Mouse (Mus musculus): ENCODE results near the gene Ifnar2. TPM values are rescaled to one million over a fixed set of nuclear protein-coding genes. Genes with fewer than 3 reads are reported as not detected.

Gene Ifnar2
- total and polyA plus RNA-seq, 2 experiments from 2014 or later: 31.0 to 49.8 TPM

DNA sequence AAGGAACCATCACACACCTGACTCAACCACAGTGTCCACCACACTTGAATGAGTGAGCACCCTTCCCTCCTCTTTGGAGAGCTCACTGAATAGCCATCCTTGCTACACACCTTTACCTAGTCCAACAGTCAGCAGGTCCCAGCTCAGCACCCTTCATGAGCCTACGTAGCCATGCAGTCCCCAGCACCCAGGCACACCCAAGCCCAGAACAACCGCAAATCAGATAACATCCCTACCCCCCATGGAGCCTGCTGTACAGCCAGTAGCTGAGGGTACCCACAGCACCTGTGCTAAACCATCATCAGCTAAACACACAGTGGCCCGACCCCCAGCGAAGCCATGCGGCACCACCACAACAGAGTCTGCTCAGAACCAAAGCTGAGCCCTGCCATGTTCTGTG lies 75.5 kb downstream of the Ifnar2 start:
- ATAC-seq (ENCODE audit: insufficient read depth, low read depth): no peak

DNA sequence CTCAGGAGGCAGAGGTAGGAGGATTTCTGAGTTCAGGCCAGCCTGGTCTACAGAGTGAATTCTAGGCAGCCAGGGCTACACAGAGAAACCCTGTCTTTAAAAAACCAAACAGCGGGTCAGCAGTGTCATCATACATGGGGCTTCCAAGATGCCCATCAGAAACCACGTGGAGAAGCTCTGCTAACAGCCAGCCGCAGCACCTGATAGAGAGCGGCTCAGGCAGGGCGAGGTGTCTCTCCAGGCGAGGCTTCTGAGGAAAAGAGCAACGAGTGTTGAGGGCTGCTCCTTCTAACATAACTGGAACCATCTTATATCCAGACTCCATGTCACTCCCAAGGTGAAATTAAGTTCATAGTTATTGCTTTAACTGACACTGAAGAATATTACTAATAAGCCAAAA lies 76.3 kb downstream of the Ifnar2 start:
- Histone ChIP-seq H3K27ac (ENCODE audit: low read depth) (no peak overlapping the region), H3K9me3 (replicated peaks; ENCODE audit: control insufficient read depth, low read length) (no peaks in the 10 kb centered on the region), H3K36me3 (replicated peaks; ENCODE audit: control insufficient read depth, insufficient read depth, low read length) (no peaks in the 10 kb centered on the region), H3K4me2 (ENCODE audit: low read depth, low read length) (no peak overlapping the region), H3K4me1 (ENCODE audit: control insufficient read depth, insufficient read depth) (peaks cover 28% of the 10 kb centered on the region; the same call in 1 of the 2 replicates), H3K9ac (replicated peaks; ENCODE audit: low read depth, low read length) (no peak overlapping the region), H3K27me3 (ENCODE audit: control insufficient read depth, insufficient read depth, low read length) (no peaks in the 10 kb centered on the region), H3K4me3 (ENCODE audit: low read depth, low read length) (no peak overlapping the region)
- DNase-seq (ENCODE audit: low spot score) (no peak), ATAC-seq (ENCODE audit: insufficient read depth, low read depth) (no peak)
- 76% methylated on average over 7 of the region's 7 CpGs for WGBS
- TF ChIP-seq EP300 (IDR thresholded peaks at IDR 0.05; ENCODE audit: low read depth) (no peak), CTCF (IDR thresholded peaks at IDR 0.05; ENCODE audit: low read depth) (no peak)

More for the DNA sequence above, 75.5 kb downstream of the Ifnar2 start:
- no peak overlapping the region for H3K9ac ChIP-seq (replicated peaks; ENCODE audit: low read depth, low read length)
- DNase-seq (ENCODE audit: low spot score): no peak
- H3K27me3 ChIP-seq (ENCODE audit: control insufficient read depth, insufficient read depth, low read length): no peaks in the 10 kb centered on the region
- no peak overlapping the region for H3K4me2 ChIP-seq (ENCODE audit: low read depth, low read length)
- H3K9me3 ChIP-seq (replicated peaks; ENCODE audit: control insufficient read depth, low read length): no peaks in the 10 kb centered on the region
- WGBS: 94% methylated on average over 5 of the region's 5 CpGs
- H3K4me1 ChIP-seq (ENCODE audit: control insufficient read depth, insufficient read depth): peaks cover 26% of the 10 kb centered on the region; the same call in 1 of the 2 replicates
- H3K36me3 ChIP-seq (replicated peaks; ENCODE audit: control insufficient read depth, insufficient read depth, low read length): no peaks in the 10 kb centered on the region
- TF ChIP-seq CTCF (IDR thresholded peaks at IDR 0.05; ENCODE audit: low read depth) (no peak), EP300 (IDR thresholded peaks at IDR 0.05; ENCODE audit: low read depth) (no peak)
- H3K4me3 ChIP-seq (ENCODE audit: low read depth, low read length): no peak overlapping the region
- peak overlapping the region; percentile 58; the same call in 1 of the 2 replicates for H3K27ac ChIP-seq (ENCODE audit: low read depth)

DNA sequence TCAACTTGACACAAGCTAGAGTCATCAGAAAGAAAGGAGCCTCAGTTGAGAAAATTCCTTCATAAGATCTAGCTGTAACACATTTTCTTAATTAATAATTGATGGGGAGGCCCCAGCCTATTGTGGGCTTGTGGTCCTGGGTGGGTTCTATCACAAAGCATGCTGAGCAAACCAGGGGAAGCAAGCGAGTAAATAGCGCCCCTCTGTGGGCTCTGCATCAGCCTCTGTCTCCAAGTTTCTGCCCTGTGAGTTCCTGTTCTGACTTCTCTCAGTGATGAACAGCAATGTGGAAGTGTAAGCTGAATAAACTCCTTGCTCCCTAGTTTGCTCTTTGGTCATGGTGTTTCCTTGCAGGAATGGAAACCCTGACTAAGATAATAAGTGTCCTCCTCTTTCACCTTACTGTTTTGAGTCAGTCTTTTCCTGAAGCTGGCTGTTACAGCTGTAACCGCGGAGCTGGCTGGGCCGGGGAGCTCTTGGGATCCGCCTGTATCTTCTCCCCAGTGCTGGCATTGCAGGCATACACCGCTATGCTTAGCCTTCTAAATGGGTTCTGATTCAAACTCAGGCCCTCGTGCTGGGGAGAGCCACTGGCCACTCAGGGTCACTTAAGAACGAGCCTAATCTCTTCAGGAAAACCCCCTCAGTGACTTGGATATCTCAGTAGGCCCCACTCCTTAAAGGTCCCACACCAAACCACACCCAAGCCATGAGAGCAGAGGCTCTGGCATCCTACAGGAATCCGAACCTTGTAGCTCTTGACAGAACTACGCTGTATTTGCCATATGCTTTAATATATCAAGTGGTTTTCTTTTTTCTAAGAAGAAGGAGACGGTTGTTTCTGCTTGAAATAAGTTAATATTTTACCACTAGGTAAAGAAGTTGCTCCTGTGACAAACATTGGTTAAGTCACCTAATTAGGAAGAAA lies 77.8 kb downstream of the Ifnar2 start:
- Histone ChIP-seq H3K9me3 (replicated peaks; ENCODE audit: control insufficient read depth, low read length) (no peaks in the 10 kb centered on the region), H3K36me3 (replicated peaks; ENCODE audit: control insufficient read depth, insufficient read depth, low read length) (no peaks in the 10 kb centered on the region), H3K9ac (replicated peaks; ENCODE audit: low read depth, low read length) (no peak overlapping the region), H3K4me1 (ENCODE audit: control insufficient read depth, insufficient read depth) (peaks cover 28% of the 10 kb centered on the region; the same call in 1 of the 2 replicates), H3K27ac (ENCODE audit: low read depth) (no peak overlapping the region), H3K27me3 (ENCODE audit: control insufficient read depth, insufficient read depth, low read length) (no peaks in the 10 kb centered on the region), H3K4me2 (ENCODE audit: low read depth, low read length) (no peak overlapping the region), H3K4me3 (ENCODE audit: low read depth, low read length) (no peak overlapping the region)
- TF ChIP-seq CTCF (IDR thresholded peaks at IDR 0.05; ENCODE audit: low read depth) (no peak), EP300 (IDR thresholded peaks at IDR 0.05; ENCODE audit: low read depth) (no peak)
- WGBS: 81% methylated on average over 12 of the region's 12 CpGs
- no peak for ATAC-seq (ENCODE audit: insufficient read depth, low read depth)
- DNase-seq (ENCODE audit: low spot score): no peak

DNA sequence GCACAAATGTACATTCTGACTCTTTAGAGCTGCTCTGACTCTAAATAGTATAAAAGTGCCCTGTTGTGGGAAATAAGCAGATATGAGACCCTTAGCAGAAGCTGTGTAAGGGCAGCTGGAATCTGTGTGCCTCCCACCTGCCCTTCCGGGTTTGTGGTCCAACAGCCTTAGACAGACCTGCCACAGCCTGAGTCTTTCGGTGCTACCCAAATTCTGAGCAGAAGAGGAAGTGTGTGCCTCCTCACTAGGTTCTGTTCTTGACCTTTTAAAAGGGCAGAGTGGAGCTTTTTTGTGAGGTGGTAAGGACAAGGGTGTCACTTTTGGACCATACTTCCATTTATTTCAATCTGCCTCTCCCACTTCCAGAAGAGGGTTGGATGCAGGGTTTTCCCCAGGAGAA lies 79.4 kb downstream of the Ifnar2 start:
- H3K4me1 ChIP-seq (ENCODE audit: control insufficient read depth, insufficient read depth): peaks cover 28% of the 10 kb centered on the region; the same call in 1 of the 2 replicates
- H3K27me3 ChIP-seq (ENCODE audit: control insufficient read depth, insufficient read depth, low read length): no peaks in the 10 kb centered on the region
- no peaks in the 10 kb centered on the region for H3K36me3 ChIP-seq (replicated peaks; ENCODE audit: control insufficient read depth, insufficient read depth, low read length)
- TF ChIP-seq CTCF (IDR thresholded peaks at IDR 0.05; ENCODE audit: low read depth) (no peak), EP300 (IDR thresholded peaks at IDR 0.05; ENCODE audit: low read depth) (no peak)
- ATAC-seq (ENCODE audit: insufficient read depth, low read depth) (no peak), DNase-seq (ENCODE audit: low spot score) (no peak)
- H3K4me2 ChIP-seq (ENCODE audit: low read depth, low read length): no peak overlapping the region
- H3K9ac ChIP-seq (replicated peaks; ENCODE audit: low read depth, low read length): no peak overlapping the region
- WGBS: 64% methylated on average over 2 of the region's 2 CpGs
- no peak overlapping the region for H3K4me3 ChIP-seq (ENCODE audit: low read depth, low read length)
- peak overlapping the region; percentile 67 for H3K27ac ChIP-seq (ENCODE audit: low read depth)
- H3K9me3 ChIP-seq (replicated peaks; ENCODE audit: control insufficient read depth, low read length): no peaks in the 10 kb centered on the region

DNA sequence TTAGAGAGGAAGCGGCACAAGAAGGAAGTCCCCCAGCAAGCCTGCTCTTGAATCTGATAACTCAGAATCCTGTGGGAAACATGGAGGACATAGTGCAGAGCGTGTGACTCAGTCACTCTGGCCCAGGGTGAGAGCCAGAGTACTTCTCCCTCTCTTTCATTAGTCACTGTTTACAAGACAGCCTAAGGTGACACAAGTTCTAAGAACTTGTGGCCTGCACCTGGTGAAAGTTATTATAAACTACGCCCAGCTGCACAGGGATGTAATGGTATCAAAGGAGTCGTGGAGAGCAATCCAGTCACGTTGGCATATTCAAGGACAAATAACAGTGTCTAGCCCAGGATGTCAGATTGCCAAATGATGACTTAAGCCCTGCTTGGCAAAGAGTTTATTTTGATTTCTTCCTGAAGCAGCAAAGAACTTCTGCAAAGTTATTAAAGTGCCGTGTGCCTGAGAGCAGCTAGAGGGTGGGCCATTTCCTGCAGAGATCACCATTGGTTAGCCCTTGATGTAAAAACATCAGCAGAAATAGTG lies 79.8 kb downstream of the Ifnar2 start:
- DNase-seq (ENCODE audit: low spot score) (peak; percentile 39), ATAC-seq (ENCODE audit: insufficient read depth, low read depth) (peak; percentile 50)
- H3K36me3 ChIP-seq (replicated peaks; ENCODE audit: control insufficient read depth, insufficient read depth, low read length): no peaks in the 10 kb centered on the region
- H3K9me3 ChIP-seq (replicated peaks; ENCODE audit: control insufficient read depth, low read length): no peaks in the 10 kb centered on the region
- H3K4me3 ChIP-seq (ENCODE audit: low read depth, low read length): no peak overlapping the region
- no peak overlapping the region for H3K9ac ChIP-seq (replicated peaks; ENCODE audit: low read depth, low read length)
- peak overlapping the region; percentile 67 for H3K27ac ChIP-seq (ENCODE audit: low read depth)
- TF ChIP-seq CTCF (IDR thresholded peaks at IDR 0.05; ENCODE audit: low read depth): no peak
- peak; percentile 64; the same call in 1 of the 2 replicates for TF ChIP-seq EP300 (IDR thresholded peaks at IDR 0.05; ENCODE audit: low read depth)
- H3K27me3 ChIP-seq (ENCODE audit: control insufficient read depth, insufficient read depth, low read length): no peaks in the 10 kb centered on the region
- H3K4me1 ChIP-seq (ENCODE audit: control insufficient read depth, insufficient read depth): peaks cover 25% of the 10 kb centered on the region; the same call in 1 of the 2 replicates
- no peak overlapping the region for H3K4me2 ChIP-seq (ENCODE audit: low read depth, low read length)
- 15% methylated on average over 6 of the region's 6 CpGs for WGBS

Other genes with a start within 250 kb of the Ifnar2 start
- 0.46 TPM in 1 of 2 replicates, not detected in the other for gene Olig2, start 147.3 kb upstream of the Ifnar2 start, total RNA-seq (2014; rRNA removed; ENCODE audit: low replicate concordance)
- not detected in 2 replicates for gene Olig2, start 147.3 kb upstream of the Ifnar2 start, polyA plus RNA-seq (2015; fragmentation: Nextera tagmentation; extraction: Ambion mirVana)
- gene Olig1, start 103.0 kb upstream of the Ifnar2 start, total RNA-seq (2014; rRNA removed; ENCODE audit: low replicate concordance): not detected in 2 replicates
- 0.07 TPM in 1 of 2 replicates, not detected in the other for gene Olig1, start 103.0 kb upstream of the Ifnar2 start, polyA plus RNA-seq (2015; fragmentation: Nextera tagmentation; extraction: Ambion mirVana)
- 2.4 TPM in 1 of 2 replicates, not detected in the other for gene Gm21970, start 18.9 kb downstream of the Ifnar2 start, total RNA-seq (2014; rRNA removed; ENCODE audit: low replicate concordance)
- 0.27 TPM in 1 of 2 replicates, not detected in the other for gene Gm21970, start 18.9 kb downstream of the Ifnar2 start, polyA plus RNA-seq (2015; fragmentation: Nextera tagmentation; extraction: Ambion mirVana)
- gene Il10rb, start 33.4 kb downstream of the Ifnar2 start, total RNA-seq (2014; rRNA removed; ENCODE audit: low replicate concordance): 44.4 and 63.3 TPM in 2 replicates
- gene Il10rb, start 33.4 kb downstream of the Ifnar2 start, polyA plus RNA-seq (2015; fragmentation: Nextera tagmentation; extraction: Ambion mirVana): 89.0 and 99.4 TPM in 2 replicates
- gene Ifnar1, start 112.5 kb downstream of the Ifnar2 start, total RNA-seq (2014; rRNA removed; ENCODE audit: low replicate concordance): 32.6 and 42.6 TPM in 2 replicates
- gene Ifnar1, start 112.5 kb downstream of the Ifnar2 start, polyA plus RNA-seq (2015; fragmentation: Nextera tagmentation; extraction: Ambion mirVana): 23.7 and 24.0 TPM in 2 replicates
- 77.7 and 87.6 TPM in 2 replicates for gene Ifngr2, start 174.3 kb downstream of the Ifnar2 start, total RNA-seq (2014; rRNA removed; ENCODE audit: low replicate concordance)
- 149 and 175 TPM in 2 replicates for gene Ifngr2, start 174.3 kb downstream of the Ifnar2 start, polyA plus RNA-seq (2015; fragmentation: Nextera tagmentation; extraction: Ambion mirVana)
- 54.6 and 62.6 TPM in 2 replicates for gene Tmem50b, start 225.0 kb downstream of the Ifnar2 start, total RNA-seq (2014; rRNA removed; ENCODE audit: low replicate concordance)
- gene Tmem50b, start 225.0 kb downstream of the Ifnar2 start, polyA plus RNA-seq (2015; fragmentation: Nextera tagmentation; extraction: Ambion mirVana): 51.1 and 55.7 TPM in 2 replicates
- 4.6 and 10.7 TPM in 2 replicates for gene Dnajc28, start 246.2 kb downstream of the Ifnar2 start, total RNA-seq (2014; rRNA removed; ENCODE audit: low replicate concordance)
- 9.9 and 15.2 TPM in 2 replicates for gene Dnajc28, start 246.2 kb downstream of the Ifnar2 start, polyA plus RNA-seq (2015; fragmentation: Nextera tagmentation; extraction: Ambion mirVana)